Mouse (Mus musculus) cortical plate, adult 2 months (tissue): Measurements from ENCODE around the gene Ctps2.
"Not testable (repeated sequence)": the region's sequence is repeated elsewhere in the genome, so short reads cannot be mapped to it uniquely, and the experiment has no call there.

ENCODE experiments used
- CTCF ChIP-seq: fragments of 200-500 bp; IDR thresholded peaks from 2 replicates; pipeline ENCODE4 v1.5.1; 2011; ENCODE audit warnings: mild to moderate bottlenecking, control low read depth, low read length; ENCODE audit not compliant: insufficient read depth; ENCODE audit errors: extremely low read depth
- POLR2A ChIP-seq: fragments of 200-500 bp; IDR thresholded peaks from 2 replicates; pipeline ENCODE4 v1.6.1; 2011; ENCODE audit warnings: mild to moderate bottlenecking, low read length, control low read depth; ENCODE audit not compliant: insufficient read depth; ENCODE audit errors: extremely low read depth

GRCm38 (mm10) chrX:162888575-162889223 lies 12.3 kb upstream of the Ctps2 start:
- not testable (repeated sequence) for TF ChIP-seq POLR2A, CTCF
